Mouse (Mus musculus): ENCODE measurements at regions not wholly inside any gene's neighbourhood (a gene's known extent, or its start where the extent isn't known, plus 50 kb on each side); places are given as distances from the start of the nearest gene placed in this dataset.

DNA sequence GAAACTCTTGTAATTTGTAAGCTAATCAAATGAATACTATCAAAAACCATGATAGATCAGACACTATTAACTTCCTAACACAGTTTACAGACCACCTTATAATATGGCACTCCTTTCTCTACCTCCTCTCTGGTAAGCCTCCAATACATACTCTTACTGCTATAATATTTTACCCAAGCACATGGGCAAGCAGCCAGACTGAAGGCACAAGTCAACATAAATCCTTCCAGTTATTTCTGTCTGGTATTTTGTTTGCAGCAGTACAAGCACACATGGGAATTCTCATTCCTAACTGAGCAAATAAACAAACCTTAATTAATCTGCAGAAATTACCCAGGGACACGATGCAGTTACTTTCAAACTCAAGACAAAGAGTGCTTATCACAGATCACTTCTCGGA is 210.7 kb upstream of the Zc3h12c start:
- DNase-seq (ENCODE audit: low read depth, low spot score), result no peak

DNA sequence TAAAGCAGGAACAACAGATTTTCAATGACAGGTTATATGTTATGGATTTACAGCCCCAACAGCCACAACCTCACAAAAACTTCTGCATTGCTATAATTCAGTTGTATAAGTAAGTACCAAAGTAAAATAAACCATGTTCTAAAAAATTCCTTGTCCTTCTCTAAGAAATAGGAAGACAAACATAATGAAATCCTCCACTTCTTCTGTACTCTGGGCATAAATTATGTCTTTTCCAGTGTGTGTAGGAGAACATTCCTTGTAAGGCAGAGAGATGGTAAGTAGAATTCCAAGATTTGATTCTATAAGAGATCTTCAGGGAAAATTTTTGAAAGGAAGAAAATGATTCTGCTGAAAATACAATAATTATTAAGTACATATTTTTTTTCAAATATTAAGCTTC is 209.4 kb upstream of the Zc3h12c start:
- no peak for DNase-seq (ENCODE audit: low read depth, low spot score)

GRCm38 (mm10) chr9:52376914-52377313 is 208.5 kb upstream of the Zc3h12c start:
- DNase-seq (ENCODE audit: low read depth, low spot score), result no peak

GRCm38 (mm10) chr9:52371296-52371695 is 202.9 kb upstream of the Zc3h12c start:
- no peak for DNase-seq (ENCODE audit: low read depth, low spot score)

DNA sequence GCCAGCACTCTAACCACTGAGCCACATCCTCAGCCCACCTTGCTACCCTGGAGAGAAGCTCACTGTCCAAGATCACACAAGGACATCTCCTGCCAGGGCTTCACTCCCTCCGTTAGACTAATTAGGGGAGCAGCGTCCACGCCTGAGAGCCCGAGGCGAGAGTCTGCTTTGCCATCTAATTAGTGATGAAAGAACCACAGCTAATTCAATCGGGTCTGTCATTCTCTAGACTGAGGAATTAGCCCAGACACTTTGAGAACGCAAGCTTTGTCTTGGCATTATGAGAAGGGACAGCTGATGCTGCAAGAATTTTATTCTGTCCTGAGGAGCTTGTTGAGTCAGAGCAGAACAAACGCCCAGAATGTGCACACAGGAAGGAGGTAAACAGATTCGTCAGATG is 200.5 kb upstream of the Zc3h12c start:
- DNase-seq (ENCODE audit: low read depth, low spot score), result no peak

- no peak for DNase-seq (ENCODE audit: low read depth, low spot score)
Observed at GRCm38 (mm10) chr9:52368080-52368479, 199.7 kb upstream of the Zc3h12c start.

GRCm38 (mm10) chr9:52366046-52366445 is 197.7 kb upstream of the Zc3h12c start:
- no peak for DNase-seq (ENCODE audit: low read depth, low spot score)

GRCm38 (mm10) chr9:52361599-52361998 is 193.2 kb upstream of the Zc3h12c start:
- no peak for DNase-seq (ENCODE audit: low read depth, low spot score)

- no peak for DNase-seq (ENCODE audit: low read depth, low spot score)
Observed at GRCm38 (mm10) chr9:52359416-52359815, 191.0 kb upstream of the Zc3h12c start.

GRCm38 (mm10) chr9:52356549-52356948 is 188.2 kb upstream of the Zc3h12c start:
- no peak for DNase-seq (ENCODE audit: low read depth, low spot score)

DNA sequence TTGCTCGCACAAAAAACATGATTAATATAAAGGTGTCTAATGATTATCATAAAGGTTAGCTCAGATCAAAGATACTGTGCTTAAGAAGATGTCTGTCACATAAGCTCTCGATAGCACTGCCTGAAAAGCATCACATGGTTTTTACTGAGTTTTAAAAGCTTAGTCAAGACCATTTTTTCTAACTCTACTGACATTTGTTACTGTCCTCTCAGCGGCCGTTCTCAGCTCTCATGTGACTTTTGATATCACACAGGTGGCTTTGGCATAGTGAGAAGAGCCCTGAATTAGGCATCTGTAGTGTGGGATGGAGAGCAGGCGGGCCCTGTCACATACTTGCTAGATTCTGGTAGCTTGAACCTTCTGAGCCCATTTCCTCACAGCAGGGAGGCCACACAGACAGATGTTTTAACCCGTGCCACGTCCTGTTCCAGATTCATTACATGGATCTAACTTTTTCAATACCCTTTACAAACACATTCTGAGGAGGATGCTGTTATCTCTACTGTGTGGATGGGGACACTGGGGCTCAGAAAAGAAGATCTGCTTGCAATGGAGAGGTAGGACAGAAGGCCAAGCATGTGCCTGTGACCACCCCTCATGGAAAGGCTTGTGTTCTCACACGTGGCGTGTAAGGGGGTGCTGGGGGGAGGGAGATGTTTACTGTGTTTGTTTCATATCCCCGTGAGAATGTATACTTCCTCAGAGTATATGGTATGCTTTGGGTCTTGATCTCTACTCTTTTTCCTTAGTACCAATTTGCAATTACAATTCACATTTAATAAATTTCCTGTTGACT is 187.0 kb upstream of the Zc3h12c start:
- DNase-seq (ENCODE audit: low read depth, low spot score), result no peak

GRCm38 (mm10) chr9:52348536-52349527 is 180.5 kb upstream of the Zc3h12c start:
- no peak for DNase-seq (ENCODE audit: low read depth, low spot score)

DNA sequence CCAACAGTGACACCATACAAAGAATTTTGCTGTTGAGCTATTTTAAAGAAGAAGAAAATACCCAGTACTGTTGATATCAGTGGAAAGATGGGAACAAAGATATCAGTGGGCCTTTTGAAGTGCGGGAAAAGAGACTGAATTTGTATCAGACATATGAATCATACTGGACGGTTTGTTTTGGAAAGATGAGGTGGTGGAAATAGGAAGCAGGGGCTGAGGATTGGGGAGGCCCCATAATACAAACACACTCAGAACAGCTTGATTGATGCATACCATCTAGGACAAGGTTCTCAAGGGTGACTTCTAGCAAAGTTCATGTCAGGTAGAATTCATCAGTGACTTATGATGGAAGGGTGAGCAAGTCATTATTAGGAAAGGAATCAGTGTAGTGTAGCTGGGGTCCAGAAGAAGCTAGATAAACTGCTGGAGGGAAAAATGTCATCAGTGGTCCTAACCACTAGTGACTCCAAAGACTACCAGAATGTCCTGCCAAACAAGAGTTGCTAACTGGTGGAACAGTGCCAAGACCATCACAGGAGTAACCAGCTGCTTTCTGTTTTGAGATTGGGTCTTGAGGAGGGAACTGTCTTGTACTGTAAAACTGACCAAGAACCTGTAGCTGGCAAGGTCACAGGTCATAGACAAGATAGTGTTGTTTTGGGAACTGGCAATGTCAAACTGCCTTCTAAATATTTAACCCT is 176.0 kb upstream of the Zc3h12c start:
- DNase-seq (ENCODE audit: low read depth, low spot score), result no peak

GRCm38 (mm10) chr9:52341029-52341428 is 172.7 kb upstream of the Zc3h12c start:
- DNase-seq (ENCODE audit: low read depth, low spot score), result no peak

DNA sequence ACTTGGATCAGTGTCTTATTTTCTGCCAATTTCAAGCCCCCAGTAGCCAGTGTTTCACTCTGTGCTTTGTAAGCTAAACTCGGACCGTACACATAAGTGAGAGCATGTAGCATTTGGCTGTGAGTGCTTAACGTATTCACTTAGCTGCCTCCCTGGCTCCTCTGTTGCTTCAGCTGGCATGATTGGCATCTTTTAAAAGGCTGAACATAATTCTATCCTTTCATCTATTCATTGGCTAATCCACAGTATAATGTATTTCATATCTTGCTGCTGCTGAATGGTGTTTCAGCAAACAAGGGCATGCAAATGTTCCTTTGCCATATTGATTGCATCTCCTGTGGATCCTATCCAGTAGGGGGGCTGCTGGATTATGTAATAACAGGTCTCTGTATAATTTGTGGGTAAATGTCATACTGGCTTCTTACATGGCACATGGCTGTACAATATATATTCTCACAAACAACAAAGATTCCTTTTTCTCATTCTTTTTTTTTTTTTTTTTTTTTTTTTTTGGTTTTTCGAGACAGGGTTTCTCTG is 169.5 kb upstream of the Zc3h12c start:
- DNase-seq (ENCODE audit: low read depth, low spot score), result no peak

DNA sequence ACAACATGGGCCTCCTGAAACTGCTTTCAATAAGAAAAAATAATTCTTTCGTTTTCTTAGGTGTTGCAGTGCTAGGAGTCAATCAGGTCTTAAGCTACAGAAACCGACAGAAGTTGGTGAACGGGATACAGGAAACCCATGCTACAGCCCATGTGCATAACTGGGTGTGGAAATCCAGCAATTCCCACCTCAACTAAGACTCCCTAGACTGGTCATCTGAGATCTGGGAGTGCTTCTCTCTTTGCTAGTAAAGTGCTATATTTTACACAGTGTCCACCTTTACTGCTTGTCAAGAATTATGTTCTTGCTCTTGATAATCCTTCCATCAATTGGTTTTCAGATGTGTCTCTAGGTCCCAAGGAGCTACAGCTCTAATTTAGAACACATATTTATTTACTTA is 166.4 kb upstream of the Zc3h12c start:
- no peak for DNase-seq (ENCODE audit: low read depth, low spot score)

- DNase-seq (ENCODE audit: low read depth, low spot score), result no peak
Observed at GRCm38 (mm10) chr9:52333884-52334283, 165.5 kb upstream of the Zc3h12c start.

GRCm38 (mm10) chr9:52331748-52332147 is 163.4 kb upstream of the Zc3h12c start:
- no peak for DNase-seq (ENCODE audit: low read depth, low spot score)

- DNase-seq (ENCODE audit: low read depth, low spot score), result no peak
Observed at GRCm38 (mm10) chr9:52330652-52331051, 162.3 kb upstream of the Zc3h12c start.

DNA sequence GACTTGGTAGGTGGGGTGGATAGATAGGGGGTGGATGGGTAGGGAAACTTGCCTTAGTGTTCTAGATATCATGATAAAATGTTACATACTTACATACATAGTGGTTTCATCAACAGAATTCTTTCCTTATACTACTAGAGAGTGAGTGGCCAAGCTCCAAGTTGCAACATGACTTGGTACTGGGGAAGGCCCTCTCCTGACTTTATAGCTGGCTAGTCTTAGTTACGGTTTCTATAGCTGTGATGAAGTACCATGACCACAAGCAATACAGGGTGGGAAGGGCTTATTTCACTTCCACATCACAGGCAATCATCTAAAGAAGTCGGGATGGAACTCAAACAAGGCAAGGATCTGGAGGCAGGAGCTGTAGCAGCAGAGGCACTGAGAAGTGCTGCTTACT is 156.0 kb upstream of the Zc3h12c start:
- DNase-seq (ENCODE audit: low read depth, low spot score), result no peak

DNA sequence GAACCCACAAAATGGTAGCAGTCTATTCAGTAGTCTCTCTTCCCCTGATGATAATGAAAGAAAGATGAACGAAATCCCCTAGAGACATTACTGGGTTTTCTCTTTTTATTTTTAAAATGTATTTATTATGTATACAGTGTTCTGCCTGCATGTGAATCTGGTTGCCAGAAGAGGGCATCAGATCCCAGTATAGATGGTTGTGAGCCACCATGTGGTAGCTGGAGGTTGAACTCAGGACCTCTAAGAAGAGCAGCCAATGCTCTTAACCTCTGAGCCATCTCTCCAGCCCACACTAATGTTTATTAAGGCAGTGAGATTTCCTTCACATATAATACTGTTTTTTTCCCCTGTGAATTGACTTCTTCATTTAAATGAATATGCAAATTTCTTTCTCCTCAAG is 155.4 kb upstream of the Zc3h12c start:
- DNase-seq (ENCODE audit: low read depth, low spot score), result no peak

GRCm38 (mm10) chr9:52323226-52323625 is 154.9 kb upstream of the Zc3h12c start:
- DNase-seq (ENCODE audit: low read depth, low spot score), result no peak
